Mouse (Mus musculus) thymus, adult 18-20 months (tissue): ENCODE data around the gene Gatad2b.
"Not testable (repeated sequence)": the region's sequence is repeated elsewhere in the genome, so short reads cannot be mapped to it uniquely, and the experiment has no call there.

Experiments used
- DNase-seq, 2 experiments: peaks; one replicate each; pipeline ENCODE4 v3.0.0; 2022; ENCODE audit warnings: mixed read lengths in 2 of 2

The Gatad2b gene

DNA sequence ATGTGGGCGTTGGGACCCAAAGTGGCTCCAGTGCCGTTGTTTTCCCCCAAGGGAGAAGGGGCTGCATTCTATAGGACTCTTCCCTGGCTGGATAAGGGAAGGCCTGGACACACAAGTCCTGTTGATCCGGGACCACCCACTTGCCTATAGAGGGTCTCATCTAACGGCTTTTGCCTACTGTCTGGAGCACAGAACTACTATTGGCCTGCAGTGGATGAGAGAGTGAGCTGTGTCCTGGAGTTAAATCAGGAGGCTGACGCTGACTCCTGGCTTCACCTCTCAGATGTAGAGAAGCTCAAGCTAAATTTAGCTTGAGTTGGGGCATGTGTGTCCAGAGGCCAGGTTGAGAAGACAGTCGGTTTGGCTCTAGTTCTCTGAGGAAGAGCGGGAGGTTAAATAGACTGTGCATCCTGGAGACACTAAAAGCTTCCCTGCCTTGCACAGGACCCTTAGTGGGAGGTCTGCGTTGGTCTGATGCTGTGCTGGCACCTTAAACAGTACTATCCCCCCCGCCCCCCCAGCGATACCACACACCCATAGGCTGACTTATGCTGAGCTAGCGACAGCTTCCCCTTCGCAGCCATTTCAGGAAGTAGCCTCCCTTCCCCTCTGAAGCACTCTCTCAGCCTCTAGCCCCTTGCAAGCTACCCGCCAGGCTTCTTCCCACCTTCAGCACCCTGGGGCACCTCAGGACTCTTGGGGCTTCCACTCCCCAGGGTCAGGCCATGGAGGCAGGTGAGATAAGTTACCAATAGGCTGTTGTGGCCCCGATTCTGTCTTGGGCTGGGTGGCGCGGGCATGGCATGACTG is 26.8 kb upstream of the Gatad2b start:
- peak; percentile 43 to 69 for DNase-seq

GRCm38 (mm10) chr3:90266901-90267775 is 25.8 kb upstream of the Gatad2b start:
- DNase-seq, result peak in 1 of 2 experiments; percentile 37

DNA sequence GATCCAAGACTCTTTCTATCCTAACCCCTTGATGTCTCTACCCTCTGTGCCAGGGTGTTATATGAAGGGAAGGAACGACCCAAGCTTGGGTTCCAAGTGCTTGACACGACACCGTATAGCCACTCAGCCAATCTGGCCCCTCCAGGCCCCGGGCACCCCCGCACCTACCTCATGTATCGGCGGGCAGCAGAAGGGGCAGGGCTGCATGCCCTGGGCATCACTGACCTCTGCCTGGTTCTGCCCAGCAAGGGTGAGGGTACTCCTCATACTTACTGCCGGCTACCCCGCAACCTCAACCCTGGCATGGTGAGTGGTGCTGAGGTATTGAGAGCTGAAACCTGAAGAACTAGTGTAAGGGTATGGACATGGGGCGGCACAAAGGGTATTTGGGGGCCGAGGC is 24.8 kb upstream of the Gatad2b start:
- DNase-seq, result no peak

DNA sequence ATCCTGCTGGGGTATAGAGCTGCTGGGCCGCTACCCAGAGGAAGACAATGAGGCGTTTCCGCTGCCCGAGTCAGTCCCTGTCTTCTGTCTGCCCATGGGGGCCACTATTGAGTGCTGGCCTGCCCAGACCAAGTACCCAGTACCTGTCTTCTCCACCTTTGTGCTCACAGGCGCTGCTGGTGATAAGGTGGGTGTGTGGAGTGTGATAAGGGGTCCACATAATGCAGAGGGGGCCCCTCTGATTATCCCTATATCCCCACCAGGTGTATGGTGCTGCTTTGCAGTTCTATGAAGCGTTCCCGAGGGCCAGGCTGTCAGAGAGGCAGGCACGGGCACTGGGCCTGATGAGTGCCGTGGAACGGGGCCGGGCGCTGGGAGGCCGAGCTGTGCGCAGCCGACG is 24.0 kb upstream of the Gatad2b start:
- no peak for DNase-seq

- DNase-seq, result no peak
Observed at GRCm38 (mm10) chr3:90270784-90271183, 22.2 kb upstream of the Gatad2b start.

DNA sequence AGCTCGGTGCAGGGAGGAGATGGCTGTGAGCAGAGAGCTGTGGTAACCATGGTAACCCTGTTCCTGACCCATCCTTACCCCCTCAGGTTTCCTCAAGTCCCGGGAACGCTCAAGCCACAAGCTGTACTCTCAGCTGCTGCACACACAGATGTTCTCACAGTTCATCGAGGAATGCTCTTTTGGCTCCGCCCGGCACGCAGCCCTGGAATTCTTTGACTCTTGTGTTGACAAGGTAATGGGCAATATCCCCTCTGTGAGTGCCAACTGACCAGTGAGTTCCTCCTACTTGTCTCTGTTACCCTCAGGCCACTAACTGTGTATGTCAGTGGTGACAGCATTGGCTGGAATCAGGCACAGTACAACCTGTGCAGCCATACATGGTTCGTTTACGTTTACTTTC is 20.8 kb upstream of the Gatad2b start:
- DNase-seq, result no peak

GRCm38 (mm10) chr3:90273855-90274254 is 19.1 kb upstream of the Gatad2b start:
- DNase-seq, result no peak

- DNase-seq, result no peak
Observed at GRCm38 (mm10) chr3:90275286-90275685, 17.7 kb upstream of the Gatad2b start.

DNA sequence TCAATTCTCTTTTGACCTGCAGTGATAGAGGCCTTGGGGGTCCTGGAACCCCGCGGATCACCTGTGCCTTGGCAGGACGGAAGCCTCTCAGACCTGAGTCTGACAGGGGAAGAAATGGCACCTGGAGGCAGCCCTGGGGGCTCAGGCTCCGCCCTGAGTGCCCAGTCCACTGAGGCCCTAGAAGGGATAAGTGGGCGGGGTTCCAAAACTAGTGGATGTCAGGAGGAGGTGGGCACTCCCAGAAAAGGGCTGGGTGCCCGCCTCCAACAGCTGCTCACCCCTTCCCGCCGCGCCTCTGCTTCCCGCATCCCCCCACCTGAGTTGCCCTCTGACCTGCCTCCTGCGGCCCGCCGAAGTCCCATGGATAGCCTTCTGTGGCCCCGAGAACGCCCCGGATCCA is 16.1 kb upstream of the Gatad2b start:
- no peak for DNase-seq

- no peak for DNase-seq
Observed at GRCm38 (mm10) chr3:90277793-90278192, 15.2 kb upstream of the Gatad2b start.

DNA sequence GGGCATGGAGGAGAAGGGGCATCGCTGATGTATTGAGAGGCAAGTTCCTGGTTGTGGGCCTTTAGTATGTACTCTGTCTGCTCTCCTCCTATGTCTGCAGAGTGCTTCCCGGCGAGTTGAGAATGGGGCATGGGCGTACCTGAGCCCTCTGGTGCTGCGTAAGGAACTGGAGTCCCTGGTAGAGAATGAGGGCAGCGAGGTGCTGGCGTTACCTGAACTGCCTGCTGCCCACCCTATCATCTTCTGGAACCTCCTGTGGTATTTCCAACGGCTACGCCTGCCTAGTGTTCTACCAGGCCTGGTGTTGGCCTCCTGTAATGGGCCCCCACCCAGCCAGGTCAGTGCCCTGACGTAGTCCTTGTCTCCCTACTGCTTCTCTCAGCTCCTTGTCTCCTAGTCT is 14.8 kb upstream of the Gatad2b start:
- DNase-seq, result no peak

GRCm38 (mm10) chr3:90279216-90279615 is 13.8 kb upstream of the Gatad2b start:
- DNase-seq, result no peak

GRCm38 (mm10) chr3:90279743-90280142 is 13.2 kb upstream of the Gatad2b start:
- no peak for DNase-seq

DNA sequence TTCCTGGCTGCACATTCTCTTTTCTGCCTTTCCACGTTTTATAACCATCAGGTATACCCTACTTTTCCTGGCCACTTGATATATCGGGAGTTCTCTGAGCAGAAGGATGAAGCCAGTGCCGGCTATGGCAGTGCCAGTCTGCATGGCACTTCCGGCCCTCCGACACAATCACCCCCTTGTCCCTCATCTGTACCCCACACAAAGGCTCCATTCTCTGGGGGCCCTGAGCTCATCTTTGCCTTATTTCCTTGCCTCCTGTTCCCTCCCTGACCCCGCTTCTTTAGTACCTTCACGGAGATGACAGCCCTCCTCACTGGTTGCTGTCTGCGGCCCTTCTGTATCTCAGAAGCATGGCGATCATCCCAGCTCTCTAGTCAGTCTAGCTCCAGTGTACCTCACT is 12.3 kb upstream of the Gatad2b start:
- no peak for DNase-seq

DNA sequence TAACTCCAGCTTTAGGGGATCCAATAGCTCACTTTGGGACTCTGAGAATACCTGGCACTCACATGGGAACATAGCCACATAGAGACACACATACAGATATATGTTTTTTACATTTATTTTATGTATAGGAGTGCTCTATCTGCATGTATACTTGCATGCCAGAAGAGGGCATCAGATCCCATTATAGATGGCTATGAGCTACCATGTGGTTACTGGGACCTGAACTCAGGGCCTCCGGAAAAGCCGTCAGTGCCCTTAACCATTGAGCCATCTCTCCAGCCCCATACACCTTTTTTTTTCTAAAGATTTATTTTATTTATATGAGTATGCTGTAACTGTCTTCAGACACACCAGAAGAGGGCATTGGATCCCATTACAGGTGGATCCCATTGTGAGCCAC is 8.8 kb upstream of the Gatad2b start:
- DNase-seq, result no peak

DNA sequence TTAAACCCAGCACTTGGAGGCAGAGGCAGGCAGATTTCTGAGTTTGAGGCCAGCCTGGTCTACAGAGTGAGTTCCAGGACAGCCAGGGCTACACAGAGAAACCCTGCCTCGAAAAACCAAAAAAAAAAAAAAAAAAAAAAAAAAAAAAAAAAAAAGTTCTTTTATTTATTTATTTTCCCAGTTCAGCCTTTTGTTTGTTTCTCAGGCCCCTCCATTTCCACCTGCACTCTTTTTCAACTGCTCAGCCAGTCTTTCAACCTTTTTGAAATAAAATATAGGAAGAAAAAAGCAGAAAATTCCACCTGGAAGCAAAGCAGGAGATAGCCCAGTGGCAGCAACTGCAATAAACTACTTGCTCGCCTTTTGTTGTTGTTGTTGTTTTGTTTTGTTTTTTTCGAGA is 3.6 kb upstream of the Gatad2b start:
- not testable (repeated sequence) for DNase-seq

DNA sequence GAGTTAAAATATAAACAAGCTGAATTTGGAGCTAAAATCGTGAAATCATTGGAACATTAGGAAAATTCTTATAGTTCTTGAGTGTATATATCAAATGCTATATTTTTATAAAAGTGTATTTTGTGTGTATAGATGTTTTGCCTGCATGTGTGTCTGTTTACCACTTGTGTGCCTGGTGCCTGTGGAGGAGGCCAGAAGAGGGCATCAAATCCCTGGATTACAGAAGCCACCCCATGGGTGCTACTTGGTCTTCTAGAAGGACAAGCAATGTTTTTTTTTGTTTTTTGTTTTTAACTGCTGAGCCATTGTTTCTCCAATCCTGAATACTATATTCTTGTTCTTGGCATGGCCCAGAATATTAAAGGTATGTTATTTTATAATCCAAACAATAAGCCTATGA is 2.4 kb upstream of the Gatad2b start:
- no peak for DNase-seq

DNA sequence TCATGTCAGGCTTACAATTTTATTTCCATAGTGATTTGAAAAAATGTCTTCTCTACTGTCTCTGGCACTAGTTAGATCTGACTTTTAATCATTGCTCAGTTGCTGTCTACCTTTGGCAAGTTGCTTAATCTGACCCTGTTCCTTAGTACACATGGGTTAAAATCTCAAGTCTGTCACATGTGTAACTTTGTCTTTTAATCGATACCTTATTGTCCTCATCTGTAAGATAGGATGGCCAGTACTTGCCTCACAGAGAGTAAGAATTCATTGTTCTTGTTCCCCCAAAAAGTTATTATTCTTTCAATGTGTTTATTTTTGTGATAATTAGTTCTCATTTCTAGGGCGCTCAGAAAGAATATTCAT is 1.0 kb upstream of the Gatad2b start:
- no peak for DNase-seq

- DNase-seq, result peak; percentile 53 to 62
Observed at GRCm38 (mm10) chr3:90293352-90294063, 530 bp downstream of the Gatad2b start.

DNA sequence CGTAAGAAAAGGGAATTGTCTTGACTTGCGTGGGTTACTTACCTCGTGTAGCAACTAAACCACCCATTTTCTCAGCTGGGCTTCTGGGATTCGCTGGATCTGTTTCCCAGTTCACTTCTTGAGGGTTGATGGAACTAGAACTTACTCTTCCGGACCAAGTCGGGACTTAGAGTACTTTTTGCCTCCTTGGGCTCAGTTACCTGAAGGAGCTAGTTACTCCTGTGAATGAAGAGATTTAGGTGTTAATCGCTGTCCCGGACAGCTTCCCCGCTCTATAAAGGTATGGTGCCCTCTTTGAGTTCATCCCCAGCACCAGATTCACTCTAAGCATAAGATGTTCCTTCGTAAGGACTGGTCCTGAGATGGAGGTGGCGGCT is 1.1 kb downstream of the Gatad2b start:
- no peak for DNase-seq

GRCm38 (mm10) chr3:90294651-90295050 is 1.7 kb downstream of the Gatad2b start:
- no peak for DNase-seq

DNA sequence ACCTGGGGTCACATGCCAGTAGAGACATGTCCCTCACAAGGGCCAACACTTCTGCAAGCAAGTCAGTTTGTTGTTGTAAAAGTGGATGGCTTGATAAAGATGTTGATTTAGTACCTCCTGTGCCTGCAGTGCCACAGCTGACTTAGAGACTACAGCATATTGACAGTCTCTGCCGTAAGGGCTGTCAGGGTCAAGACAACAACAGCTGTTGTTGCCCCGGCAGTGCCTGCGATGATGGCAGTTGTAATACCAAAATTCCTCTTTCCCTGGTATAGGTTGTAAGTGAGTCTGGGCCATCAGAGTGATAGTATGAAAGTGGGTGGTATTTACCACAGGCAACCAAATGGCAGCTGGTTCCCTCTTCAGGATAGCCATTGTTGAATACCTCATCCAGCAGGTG is 12.8 kb downstream of the Gatad2b start:
- DNase-seq, result no peak

DNA sequence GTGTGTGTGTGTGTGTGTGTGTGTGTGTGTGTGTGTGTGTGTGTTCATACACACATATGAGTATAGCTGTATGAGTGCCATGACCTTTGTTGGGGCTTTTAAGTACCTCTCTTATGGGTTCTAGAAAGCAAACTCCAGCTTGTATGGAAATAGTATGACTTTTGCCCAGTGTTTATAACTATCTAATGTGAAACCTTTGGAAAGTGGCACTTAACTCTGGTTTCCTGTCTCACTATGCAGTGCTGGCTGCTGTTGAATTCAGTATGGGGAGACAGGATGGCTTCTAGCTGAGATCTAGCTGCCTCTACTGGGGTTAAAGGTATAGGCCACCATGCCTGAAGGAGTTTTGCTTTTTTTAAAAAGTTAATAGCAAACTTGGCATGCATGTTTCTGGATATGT is 16.6 kb downstream of the Gatad2b start:
- no peak for DNase-seq

GRCm38 (mm10) chr3:90313367-90313766 is 20.4 kb downstream of the Gatad2b start:
- no peak for DNase-seq
